Mouse (Mus musculus): ENCODE data around the gene Heatr9. TPM values are rescaled to one million over a fixed set of nuclear protein-coding genes. Genes with fewer than 3 reads are reported as not detected.

Heatr9 gene
- total and polyA plus RNA-seq, 3 experiments, result not detected

GRCm38 (mm10) chr11:83462711-83463244, 59.2 kb downstream of the Heatr9 start, which contains the start of gene Mmp28:
TSS of gene Mmp28 (minus strand) at chr11:83463071.
- Histone ChIP-seq H3K9me3 (replicated peaks; ENCODE audit: low read length) (no peaks in the 10 kb centered on the region), H3K4me1 (ENCODE audit: control insufficient read depth in 1 of 2, insufficient read depth in 2 of 2) (peaks cover 8 to 35% of the 10 kb centered on the region in 2 experiments; a peak in 3 of 4 replicates), H3K27ac (ENCODE audit: insufficient read depth, low read depth) (no peak within 1 kb of the TSS), H3K36me3 (replicated peaks in 1 of 2; ENCODE audit: control insufficient read depth in 1 of 2, insufficient read depth in 1 of 2, low read length in 1 of 2) (no peaks in the 10 kb centered on the region), H3K9ac (ENCODE audit: insufficient read depth, low read depth) (peak within 1 kb of the TSS; percentile 30), H3K79me2 (replicated peaks; ENCODE audit: control insufficient read depth, extremely low read depth, insufficient read depth, poor library complexity, severe bottlenecking) (no peaks in the 10 kb centered on the region), H3K4me2 (ENCODE audit: insufficient read depth, low read depth, poor library complexity, severe bottlenecking) (peak within 1 kb of the TSS; percentile 88), H3K4me3 (replicated peaks in 1 of 3; ENCODE audit: low read depth in 2 of 3, low read length in 2 of 3, poor library complexity in 1 of 3) (peak within 1 kb of the TSS; percentile 26 to 63 (median 38)), H3K27me3 (replicated peaks) (peaks cover 74% of the 10 kb centered on the region)
- in situ Hi-C loops (cut with MboI; ENCODE audit: low pct_ligation_motif_present, low pct_unique_long_range_greater_than_20kb, low sequenced_read_pairs), result no loop called here
- TF ChIP-seq MAZ (IDR thresholded peaks at IDR 0.05; ENCODE audit: low read depth, low read length), result peak; percentile 51; the same call in 1 of the 2 replicates
- TF ChIP-seq RAD21 (IDR thresholded peaks at IDR 0.05; ENCODE audit: low read depth, low read length), result no peak
- TF ChIP-seq ELF1 (IDR thresholded peaks at IDR 0.05; ENCODE audit: low read depth, low read length), result peak; percentile 60
- TF ChIP-seq POLR2A (IDR thresholded peaks at IDR 0.05; ENCODE audit: low read depth, low read length), result no peak
- no peak for TF ChIP-seq SMC3 (IDR thresholded peaks at IDR 0.05; ENCODE audit: low read depth, low read length)
- TF ChIP-seq RCOR1 (conservative IDR thresholded peaks at IDR 0.05; ENCODE audit: low read depth, low read length), result no peak
- peak; percentile 87 for TF ChIP-seq UBTF (IDR thresholded peaks at IDR 0.05; ENCODE audit: low read depth, low read length)
- dilution Hi-C loops (cut with MboI; ENCODE audit: extremely low pct_ligation_motif_present, extremely low pct_unique_long_range_greater_than_20kb, low sequenced_read_pairs), result no loop called here
- DNase-seq (ENCODE audit: extremely low read depth), result no peak

Other genes starting within 250 kb of the Heatr9 start
- not detected in 2 replicates for gene Slfn14, start 235.4 kb downstream of the Heatr9 start, total RNA-seq (2012; rRNA removed)
- not detected in 2 replicates for gene Slfn14, start 235.4 kb downstream of the Heatr9 start, total RNA-seq (2014; rRNA removed)
- gene Slfn14, start 235.4 kb downstream of the Heatr9 start, polyA plus RNA-seq (2012; ENCODE audit: insufficient read length, low read depth), result not detected in 2 replicates
- gene Ap2b1, start 223.2 kb downstream of the Heatr9 start, total RNA-seq (2012; rRNA removed), result 59.1 and 60.1 TPM in 2 replicates
- 57.6 and 58.3 TPM in 2 replicates for gene Ap2b1, start 223.2 kb downstream of the Heatr9 start, total RNA-seq (2014; rRNA removed)
- 75.7 and 78.8 TPM in 2 replicates for gene Ap2b1, start 223.2 kb downstream of the Heatr9 start, polyA plus RNA-seq (2012; ENCODE audit: insufficient read length, low read depth)
- gene Pex12, start 219.6 kb downstream of the Heatr9 start, total RNA-seq (2012; rRNA removed), result 9.5 and 11.4 TPM in 2 replicates
- gene Pex12, start 219.6 kb downstream of the Heatr9 start, total RNA-seq (2014; rRNA removed), result 6.3 and 8.2 TPM in 2 replicates
- 30.6 and 30.7 TPM in 2 replicates for gene Pex12, start 219.6 kb downstream of the Heatr9 start, polyA plus RNA-seq (2012; ENCODE audit: insufficient read length, low read depth)
- gene Rasl10b, start 113.0 kb downstream of the Heatr9 start, total RNA-seq (2012; rRNA removed), result 0.21 and 0.42 TPM in 2 replicates
- gene Rasl10b, start 113.0 kb downstream of the Heatr9 start, total RNA-seq (2014; rRNA removed), result not detected in 2 replicates
- 0.08 TPM in 1 of 2 replicates, not detected in the other for gene Rasl10b, start 113.0 kb downstream of the Heatr9 start, polyA plus RNA-seq (2012; ENCODE audit: insufficient read length, low read depth)
- not detected in 2 replicates for gene Gas2l2, start 92.7 kb downstream of the Heatr9 start, total RNA-seq (2012; rRNA removed)
- gene Gas2l2, start 92.7 kb downstream of the Heatr9 start, total RNA-seq (2014; rRNA removed), result not detected in 2 replicates
- not detected in 2 replicates for gene Gas2l2, start 92.7 kb downstream of the Heatr9 start, polyA plus RNA-seq (2012; ENCODE audit: insufficient read length, low read depth)
- gene 1700020L24Rik, start 84.5 kb downstream of the Heatr9 start, total RNA-seq (2012; rRNA removed), result 0.21 and 0.55 TPM in 2 replicates
- gene 1700020L24Rik, start 84.5 kb downstream of the Heatr9 start, total RNA-seq (2014; rRNA removed), result not detected in 2 replicates
- gene 1700020L24Rik, start 84.5 kb downstream of the Heatr9 start, polyA plus RNA-seq (2012; ENCODE audit: insufficient read length, low read depth), result 0.34 and 0.40 TPM in 2 replicates
- gene Mmp28, start 59.1 kb downstream of the Heatr9 start, total RNA-seq (2012; rRNA removed), result 0.04 and 0.17 TPM in 2 replicates
- not detected in 2 replicates for gene Mmp28, start 59.1 kb downstream of the Heatr9 start, total RNA-seq (2014; rRNA removed)
- gene Mmp28, start 59.1 kb downstream of the Heatr9 start, polyA plus RNA-seq (2012; ENCODE audit: insufficient read length, low read depth), result not detected in 2 replicates
- 60.4 and 69.8 TPM in 2 replicates for gene Taf15, start 49.1 kb downstream of the Heatr9 start, total RNA-seq (2012; rRNA removed)
- gene Taf15, start 49.1 kb downstream of the Heatr9 start, total RNA-seq (2014; rRNA removed), result 38.8 and 39.5 TPM in 2 replicates
- gene Taf15, start 49.1 kb downstream of the Heatr9 start, polyA plus RNA-seq (2012; ENCODE audit: insufficient read length, low read depth), result 367 and 488 TPM in 2 replicates
- gene Ccl5, start 8.3 kb upstream of the Heatr9 start, total RNA-seq (2012; rRNA removed), result 0.68 TPM in 1 of 2 replicates, not detected in the other
- 0.60 TPM in 1 of 2 replicates, not detected in the other for gene Ccl5, start 8.3 kb upstream of the Heatr9 start, total RNA-seq (2014; rRNA removed)
- gene Ccl5, start 8.3 kb upstream of the Heatr9 start, polyA plus RNA-seq (2012; ENCODE audit: insufficient read length, low read depth), result 1.3 and 1.9 TPM in 2 replicates
- gene Ccl9, start 56.5 kb upstream of the Heatr9 start, total RNA-seq (2012; rRNA removed), result 0.42 TPM in 1 of 2 replicates, not detected in the other
- gene Ccl9, start 56.5 kb upstream of the Heatr9 start, total RNA-seq (2014; rRNA removed), result 0.63 and 0.67 TPM in 2 replicates
- 0.64 and 0.81 TPM in 2 replicates for gene Ccl9, start 56.5 kb upstream of the Heatr9 start, polyA plus RNA-seq (2012; ENCODE audit: insufficient read length, low read depth)
- gene Ccl6, start 70.9 kb upstream of the Heatr9 start, total RNA-seq (2012; rRNA removed), result 0.13 and 0.30 TPM in 2 replicates
- gene Ccl6, start 70.9 kb upstream of the Heatr9 start, total RNA-seq (2014; rRNA removed), result 1.2 and 1.8 TPM in 2 replicates
- gene Ccl6, start 70.9 kb upstream of the Heatr9 start, polyA plus RNA-seq (2012; ENCODE audit: insufficient read length, low read depth), result 0.93 and 1.3 TPM in 2 replicates
- not detected in 2 replicates for gene Rpl9-ps1, start 123.4 kb upstream of the Heatr9 start, total RNA-seq (2012; rRNA removed)
- gene Rpl9-ps1, start 123.4 kb upstream of the Heatr9 start, total RNA-seq (2014; rRNA removed), result not detected in 2 replicates
- not detected in 2 replicates for gene Rpl9-ps1, start 123.4 kb upstream of the Heatr9 start, polyA plus RNA-seq (2012; ENCODE audit: insufficient read length, low read depth)
- gene Ccl3, start 127.2 kb upstream of the Heatr9 start, total RNA-seq (2012; rRNA removed), result 3.2 and 5.0 TPM in 2 replicates
- 6.7 and 10.6 TPM in 2 replicates for gene Ccl3, start 127.2 kb upstream of the Heatr9 start, total RNA-seq (2014; rRNA removed)
- 15.6 and 18.4 TPM in 2 replicates for gene Ccl3, start 127.2 kb upstream of the Heatr9 start, polyA plus RNA-seq (2012; ENCODE audit: insufficient read length, low read depth)
- 6.9 and 7.2 TPM in 2 replicates for gene Ccl4, start 140.4 kb upstream of the Heatr9 start, total RNA-seq (2012; rRNA removed)
- 7.6 and 12.7 TPM in 2 replicates for gene Ccl4, start 140.4 kb upstream of the Heatr9 start, total RNA-seq (2014; rRNA removed)
- gene Ccl4, start 140.4 kb upstream of the Heatr9 start, polyA plus RNA-seq (2012; ENCODE audit: insufficient read length, low read depth), result 24.2 and 26.1 TPM in 2 replicates
- gene Wfdc17, start 181.8 kb upstream of the Heatr9 start, total RNA-seq (2012; rRNA removed), result not detected in 2 replicates
- not detected in 2 replicates for gene Wfdc17, start 181.8 kb upstream of the Heatr9 start, total RNA-seq (2014; rRNA removed)
- not detected in 2 replicates for gene Wfdc17, start 181.8 kb upstream of the Heatr9 start, polyA plus RNA-seq (2012; ENCODE audit: insufficient read length, low read depth)
- not detected in 2 replicates for gene Wfdc18, start 186.8 kb upstream of the Heatr9 start, total RNA-seq (2012; rRNA removed)
- not detected in 2 replicates for gene Wfdc18, start 186.8 kb upstream of the Heatr9 start, total RNA-seq (2014; rRNA removed)
- gene Wfdc18, start 186.8 kb upstream of the Heatr9 start, polyA plus RNA-seq (2012; ENCODE audit: insufficient read length, low read depth), result not detected in 2 replicates
- 1.6 and 3.3 TPM in 2 replicates for gene Wfdc21, start 224.8 kb upstream of the Heatr9 start, total RNA-seq (2012; rRNA removed)
- gene Wfdc21, start 224.8 kb upstream of the Heatr9 start, total RNA-seq (2014; rRNA removed), result 8.3 and 14.7 TPM in 2 replicates
- gene Wfdc21, start 224.8 kb upstream of the Heatr9 start, polyA plus RNA-seq (2012; ENCODE audit: insufficient read length, low read depth), result 2.6 and 3.4 TPM in 2 replicates
- gene Heatr6, start 231.5 kb upstream of the Heatr9 start, total RNA-seq (2012; rRNA removed), result 17.6 and 18.3 TPM in 2 replicates
- gene Heatr6, start 231.5 kb upstream of the Heatr9 start, total RNA-seq (2014; rRNA removed), result 14.9 and 17.4 TPM in 2 replicates
- gene Heatr6, start 231.5 kb upstream of the Heatr9 start, polyA plus RNA-seq (2012; ENCODE audit: insufficient read length, low read depth), result 21.0 and 24.4 TPM in 2 replicates

All from CH12.LX (cell line).